Mouse (Mus musculus) hindbrain, embryonic 14.5 days (tissue): Measurements from ENCODE around the gene Ebf3. TPM values are rescaled to one million over a fixed set of nuclear protein-coding genes. Genes with fewer than 3 reads are reported as not detected.

Experiments
- ATAC-seq: fragments of 200-750 bp; cut with Nextera tagmentation; 2 replicates; pipeline ENCODE4 v1.8.0; 2017; ENCODE audit warnings: moderate number of reproducible peaks, mild to moderate bottlenecking, moderate TSS enrichment, moderate library complexity; ENCODE audit not compliant: low FRiP score
- DNase-seq: peaks from one replicate; pipeline ENCODE4 v3.0.0-alpha.2; 2015; ENCODE audit warnings: low spot score
- H3K27ac ChIP-seq: fragments of 300-500 bp; sonication (generic); 2 replicates; pipeline ENCODE4 v1.5.1; 2014; ENCODE audit warnings: mild to moderate bottlenecking, moderate library complexity
- H3K27me3 ChIP-seq: fragments of 300-500 bp; sonication (generic); 2 replicates; pipeline ENCODE4 v1.6.1; 2014; ENCODE audit warnings: mild to moderate bottlenecking, low read length, mixed read lengths; ENCODE audit not compliant: control insufficient read depth, insufficient read depth
- H3K36me3 ChIP-seq: fragments of 300-500 bp; sonication (generic); replicated peaks from 2 replicates; pipeline ENCODE4 v1.6.1; 2014; ENCODE audit not compliant: control insufficient read depth, insufficient read depth
- H3K4me1 ChIP-seq: fragments of 300-500 bp; sonication (generic); replicated peaks from 2 replicates; pipeline ENCODE4 v1.6.1; 2014; ENCODE audit warnings: antibody characterized with exemption, low read length, mixed read lengths; ENCODE audit not compliant: control insufficient read depth, insufficient read depth
- H3K4me2 ChIP-seq: fragments of 300-500 bp; sonication (generic); replicated peaks from 2 replicates; pipeline ENCODE4 v1.6.1; 2014; ENCODE audit warnings: mild to moderate bottlenecking, moderate library complexity
- H3K4me3 ChIP-seq: fragments of 300-500 bp; sonication (generic); replicated peaks from 2 replicates; pipeline ENCODE4 v1.5.1; 2014; ENCODE audit warnings: mild to moderate bottlenecking, low read length
- H3K9ac ChIP-seq: fragments of 300-500 bp; sonication (generic); 2 replicates; pipeline ENCODE4 v1.6.1; 2014
- H3K9me3 ChIP-seq: fragments of 300-500 bp; sonication (generic); 2 replicates; pipeline ENCODE4 v1.6.1; 2016; ENCODE audit warnings: low read length; ENCODE audit not compliant: control insufficient read depth
- WGBS: fragments of 180-500 bp; shearing (Covaris S2); extraction: QIAGEN DNeasy Blood & Tissue Kit; methylation state at CpG from one replicate; pipeline ENCODE4 v1.1.7; 2014; 5-methylcytosine and 5-hydroxymethylcytosine counted together
- polyA plus RNA-seq: library from polyadenylated mRNA; unstranded; fragments of >200 nt; fragmentation: Nextera tagmentation; extraction: Ambion mirVana; gene quantifications from 2 replicates; pipeline ENCODE4 v1.2.1, GENCODE M21; 2014

Ebf3 gene
- polyA plus RNA-seq, 1 experiment from 2014 or later: 32.8 TPM

- no peaks in the 10 kb centered on the region for H3K9me3 ChIP-seq
- ATAC-seq (no peak), DNase-seq (no peak)
- H3K36me3 ChIP-seq: no peaks in the 10 kb centered on the region
- H3K4me3 ChIP-seq: no peak overlapping the region
- WGBS: 77% methylated on average over 2 of the region's 2 CpGs
- H3K27me3 ChIP-seq: no peaks in the 10 kb centered on the region
- H3K4me2 ChIP-seq: no peak overlapping the region
- H3K4me1 ChIP-seq: peaks cover 2% of the 10 kb centered on the region; the same call in 1 of the 2 replicates
- no peak overlapping the region for H3K27ac ChIP-seq
- H3K9ac ChIP-seq: no peak overlapping the region
Observed at GRCm38 (mm10) chr7:137154623-137155022, 159.6 kb downstream of the Ebf3 start.

DNA sequence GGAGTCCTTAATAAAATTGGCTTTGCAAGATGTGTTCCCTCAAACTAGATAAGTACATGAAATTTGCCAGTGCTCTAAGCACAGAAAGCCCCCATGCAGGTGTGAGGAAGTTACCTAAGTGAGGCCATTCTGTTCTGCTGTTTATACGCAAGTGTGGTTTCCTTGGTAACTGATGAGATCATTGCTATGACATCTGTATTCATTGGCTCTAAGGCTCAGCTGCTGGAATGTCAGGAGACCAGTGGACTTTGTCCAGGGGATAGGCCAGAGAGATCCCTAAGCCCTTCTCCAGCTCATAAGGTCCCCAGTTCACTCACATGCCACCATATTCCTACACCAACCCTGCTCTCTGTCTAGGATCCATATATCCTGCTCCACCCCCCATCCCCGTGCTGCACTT lies 162.4 kb downstream of the Ebf3 start:
- Histone ChIP-seq H3K36me3 (no peaks in the 10 kb centered on the region), H3K9me3 (no peaks in the 10 kb centered on the region), H3K4me3 (no peak overlapping the region), H3K27ac (no peak overlapping the region), H3K4me2 (no peak overlapping the region), H3K4me1 (peaks cover 20% of the 10 kb centered on the region), H3K9ac (no peak overlapping the region), H3K27me3 (0 out of 2 replicates have a peak, but pooled peaks cover 3% of the 10 kb centered on the region)
- DNase-seq (no peak), ATAC-seq (no peak)
- 86% methylated on average over 2 of the region's 2 CpGs for WGBS

- WGBS: 57% methylated on average over 12 of the region's 12 CpGs
- 0 out of 2 replicates have a peak, but pooled peaks have one; percentile 37 for ATAC-seq
- no peak overlapping the region for H3K4me3 ChIP-seq
- DNase-seq: peak; percentile 60
- H3K4me2 ChIP-seq: no peak overlapping the region
- H3K4me1 ChIP-seq: peaks cover 20% of the 10 kb centered on the region
- H3K27me3 ChIP-seq: 0 out of 2 replicates have a peak, but pooled peaks cover 3% of the 10 kb centered on the region
- H3K36me3 ChIP-seq: no peaks in the 10 kb centered on the region
- H3K9me3 ChIP-seq: no peaks in the 10 kb centered on the region
- no peak overlapping the region for H3K27ac ChIP-seq
- no peak overlapping the region for H3K9ac ChIP-seq
Observed at GRCm38 (mm10) chr7:137147101-137147500, 167.1 kb downstream of the Ebf3 start.

Other genes starting within 250 kb of the Ebf3 start
- gene 9430038I01Rik, start 96.3 kb upstream of the Ebf3 start, polyA plus RNA-seq: 14.1 and 16.6 TPM in 2 replicates
- 301 and 320 TPM in 2 replicates for gene Glrx3, start 123.2 kb upstream of the Ebf3 start, polyA plus RNA-seq